Mouse (Mus musculus): Measurements from ENCODE around the gene Susd2.

GRCm38 (mm10) chr10:75651381-75652068 lies 7.7 kb upstream of the Susd2 start:
- no peak for TF ChIP-seq CTCF (IDR thresholded peaks at IDR 0.05; ENCODE audit: control insufficient read depth, insufficient read depth, insufficient read length)
- no peak for TF ChIP-seq MYOG (IDR thresholded peaks at IDR 0.05; ENCODE audit: control insufficient read depth, extremely low read depth, insufficient read length)
- TF ChIP-seq USF1 (IDR thresholded peaks at IDR 0.05; ENCODE audit: low read depth), result no peak
